Mouse (Mus musculus) central nervous system, embryonic 14 days (tissue): ENCODE data around the gene S100a9. TPM values are rescaled to one million over a fixed set of nuclear protein-coding genes. Genes with fewer than 3 reads are reported as not detected.

Source experiments
- polyA plus RNA-seq: library from polyadenylated mRNA; depleted of rRNA; stranded (reverse); fragments of >200 nt; gene quantifications from 2 replicates; pipeline ENCODE4 v1.2.3, GENCODE M21; 2012; rRNA removed

Gene S100a9
- 10.0 and 14.8 TPM in 2 replicates for polyA plus RNA-seq

DNA sequence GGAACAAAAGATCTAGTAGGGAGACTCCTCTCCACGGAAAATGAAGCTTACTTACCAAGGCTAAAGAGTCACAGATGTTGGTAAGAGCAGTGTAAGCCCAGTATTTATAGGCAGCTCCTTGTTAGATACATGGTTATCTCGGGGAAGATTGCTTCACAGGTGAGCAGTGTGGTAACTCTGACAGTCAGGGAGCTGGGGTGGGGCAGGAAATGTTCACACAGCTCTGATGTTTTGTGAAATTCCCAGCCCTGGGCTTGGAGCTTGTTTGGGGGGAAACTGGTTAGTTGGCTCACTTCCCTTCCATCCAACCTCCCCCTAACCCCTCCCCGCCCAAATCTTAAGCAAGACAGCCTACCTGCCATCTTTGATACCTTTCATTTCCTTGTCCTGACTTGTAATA, at the start of gene S100a9:
TSS of gene S100a9 (minus strand) at position 109 of the 400 bp plus-strand sequence.

DNA sequence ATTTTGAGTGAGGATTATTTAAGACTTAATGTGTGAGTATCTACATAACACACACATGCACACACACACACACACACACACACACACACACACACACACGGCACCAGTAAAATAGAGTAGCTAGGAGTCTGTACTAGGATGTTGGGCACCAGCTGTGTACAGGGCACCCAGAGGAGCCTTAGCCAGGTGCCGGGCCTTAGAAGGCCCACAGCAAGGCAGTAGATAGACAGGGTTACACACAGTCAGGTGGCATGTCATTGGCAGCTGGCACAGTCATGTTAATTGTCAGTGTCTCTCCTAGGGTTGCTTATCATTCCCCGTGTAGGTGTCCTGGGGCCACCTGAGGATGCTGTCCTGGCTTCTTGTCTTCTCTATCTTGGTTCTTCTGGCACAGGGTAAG, 31.1 kb upstream of the S100a9 start, which contains the start of gene Pglyrp4:
TSS of gene Pglyrp4 (plus strand) at position 301 of the 400 bp plus-strand sequence.

DNA sequence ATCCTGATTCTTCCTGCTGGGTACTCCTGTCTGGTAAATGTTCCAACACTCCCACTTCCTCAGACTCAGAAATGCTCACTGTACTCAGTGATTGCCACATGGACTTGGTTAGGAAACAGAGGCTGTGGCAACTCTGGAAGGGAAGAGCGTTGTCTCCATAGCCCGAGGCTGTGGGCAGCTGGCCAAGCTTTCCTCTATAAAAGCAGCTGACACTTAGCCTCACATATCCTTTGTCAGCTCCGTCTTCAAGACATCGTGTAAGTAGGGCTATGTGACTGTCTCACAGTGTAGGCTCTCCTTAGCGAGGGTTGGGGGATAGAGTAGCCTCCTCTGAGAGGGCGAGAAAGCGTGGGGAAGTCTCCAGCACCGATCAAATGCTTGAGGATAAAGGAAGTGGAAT, 26.7 kb downstream of the S100a9 start, which contains the start of gene S100a8:
TSS of gene S100a8 (plus strand) at position 133 of the 400 bp plus-strand sequence.

DNA sequence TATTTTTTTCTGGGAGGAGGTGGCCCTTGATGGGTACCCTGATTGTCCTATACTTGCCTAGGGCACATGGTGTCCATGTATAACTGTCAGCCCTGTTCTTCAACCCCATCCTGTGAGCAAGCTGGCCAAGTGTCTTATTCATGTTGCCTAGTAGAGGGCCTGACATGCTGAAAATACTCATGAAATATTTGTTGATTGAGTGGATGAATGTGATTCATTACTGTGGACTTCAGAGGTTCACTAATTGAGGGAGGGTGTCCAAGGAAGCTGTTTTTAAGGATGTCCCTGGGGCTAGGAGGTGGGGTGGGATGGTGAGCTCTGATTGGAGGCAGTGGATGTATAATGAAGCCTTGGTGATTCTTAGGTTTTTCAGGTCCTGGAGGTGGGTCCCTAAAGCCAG, 41.8 kb downstream of the S100a9 start, which contains the start of gene S100a7a:
TSS of gene S100a7a (plus strand) at position 301 of the 400 bp plus-strand sequence.

Other genes starting within 250 kb of the S100a9 start
- 6.2 and 9.0 TPM in 2 replicates for gene Npr1, start 229.9 kb downstream of the S100a9 start, polyA plus RNA-seq
- gene Ilf2, start 219.6 kb downstream of the S100a9 start, polyA plus RNA-seq, result 195 and 228 TPM in 2 replicates
- gene Snapin, start 204.7 kb downstream of the S100a9 start, polyA plus RNA-seq, result 47.3 and 49.6 TPM in 2 replicates
- gene Chtop, start 186.2 kb downstream of the S100a9 start, polyA plus RNA-seq, result 202 and 231 TPM in 2 replicates
- 10.7 and 14.6 TPM in 2 replicates for gene S100a1, start 181.3 kb downstream of the S100a9 start, polyA plus RNA-seq
- gene S100a13, start 181.3 kb downstream of the S100a9 start, polyA plus RNA-seq, result 8.2 and 13.0 TPM in 2 replicates
- gene S100a14, start 168.9 kb downstream of the S100a9 start, polyA plus RNA-seq, result 0.18 and 4.9 TPM in 2 replicates
- 22.0 and 30.8 TPM in 2 replicates for gene S100a16, start 158.5 kb downstream of the S100a9 start, polyA plus RNA-seq
- 0.45 and 0.63 TPM in 2 replicates for gene S100a3, start 135.1 kb downstream of the S100a9 start, polyA plus RNA-seq
- gene S100a2, start 105.5 kb downstream of the S100a9 start, polyA plus RNA-seq, result not detected in 2 replicates
- gene Gm42674, start 93.8 kb downstream of the S100a9 start, polyA plus RNA-seq, result not detected in 2 replicates
- 2.1 and 5.3 TPM in 2 replicates for gene S100a4, start 92.0 kb downstream of the S100a9 start, polyA plus RNA-seq
- gene S100a5, start 87.2 kb downstream of the S100a9 start, polyA plus RNA-seq, result not detected in 2 replicates
- 19.4 and 33.6 TPM in 2 replicates for gene S100a6, start 82.8 kb downstream of the S100a9 start, polyA plus RNA-seq
- 0.09 and 0.14 TPM in 2 replicates for gene S100a7a, start 41.7 kb downstream of the S100a9 start, polyA plus RNA-seq
- 6.5 and 9.2 TPM in 2 replicates for gene S100a8, start 26.7 kb downstream of the S100a9 start, polyA plus RNA-seq
- gene Pglyrp4, start 31.2 kb upstream of the S100a9 start, polyA plus RNA-seq, result 0.05 TPM in 1 of 2 replicates, not detected in the other
- gene Gm5849, start 82.2 kb upstream of the S100a9 start, polyA plus RNA-seq, result not detected in 2 replicates